Mouse (Mus musculus) cerebellum, adult 2 months (tissue): ENCODE results near the gene Acsl3. TPM values are rescaled to one million over a fixed set of nuclear protein-coding genes. Genes with fewer than 3 reads are reported as not detected.
A peak's percentile ranks its signal among the peaks of the same experiment; 100 is the strongest.

Experiments used
- DNase-seq, 2 experiments: peaks; one replicate each; pipeline ENCODE4 v3.0.0; 2021
- H3K27ac ChIP-seq: fragments of 200-500 bp; 2 replicates; pipeline ENCODE4 v1.5.1; 2012; ENCODE audit warnings: low read length, control low read depth, inconsistent platforms; ENCODE audit not compliant: insufficient read depth
- H3K27me3 ChIP-seq: fragments of 200-500 bp; 2 replicates; pipeline ENCODE4 v1.6.1; 2012; ENCODE audit warnings: inconsistent platforms, mild to moderate bottlenecking, low read length, moderate library complexity; ENCODE audit not compliant: control insufficient read depth, insufficient read depth
- H3K4me1 ChIP-seq: fragments of 200-500 bp; 2 replicates; pipeline ENCODE4 v1.6.1; 2011; ENCODE audit warnings: low read length; ENCODE audit not compliant: control insufficient read depth, insufficient read depth
- H3K4me3 ChIP-seq: fragments of 200-500 bp; replicated peaks from 2 replicates; pipeline ENCODE3; 2011; ENCODE audit warnings: mild to moderate bottlenecking, low read depth, low read length, control low read depth; ENCODE audit not compliant: insufficient read depth
- CTCF ChIP-seq: fragments of 200-500 bp; IDR thresholded peaks from 2 replicates; pipeline ENCODE4 v1.5.1; 2011; ENCODE audit warnings: low read depth, mild to moderate bottlenecking, control low read depth, low read length, moderate library complexity, borderline replicate concordance; ENCODE audit not compliant: insufficient read depth
- POLR2A ChIP-seq: fragments of 200-500 bp; IDR thresholded peaks from 2 replicates; pipeline ENCODE4 v1.6.1; 2011; ENCODE audit warnings: low read length, control low read depth, borderline replicate concordance; ENCODE audit not compliant: insufficient read depth
- WGBS: fragments of 180-500 bp; shearing (Covaris S2); methylation state at CpG from one replicate; pipeline ENCODE4 v1.1.7; 2018; 5-methylcytosine and 5-hydroxymethylcytosine counted together
- polyA plus RNA-seq: library from polyadenylated mRNA; depleted of rRNA; stranded (reverse); fragments of >200 nt; gene quantifications from 2 replicates; pipeline ENCODE4 v1.2.3, GENCODE M21; 2012

Acsl3 gene
- polyA plus RNA-seq, 1 experiment, result 91.8 TPM

- H3K4me1 ChIP-seq, result no peaks in the 10 kb centered on the region
- no peaks in the 10 kb centered on the region for H3K27me3 ChIP-seq
- DNase-seq, result no peak
- no peak overlapping the region for H3K27ac ChIP-seq
- H3K4me3 ChIP-seq, result no peak overlapping the region
- WGBS, result 88% methylated on average over 9 of the region's 9 CpGs
- TF ChIP-seq POLR2A (no peak), CTCF (no peak)
Measured at GRCm38 (mm10) chr1:78694503-78695258, 37.1 kb downstream of the Acsl3 start.

- WGBS, result 86% methylated on average over 2 of the region's 2 CpGs
- no peaks in the 10 kb centered on the region for H3K27me3 ChIP-seq
- no peak for TF ChIP-seq CTCF
- TF ChIP-seq POLR2A, result no peak
Measured at GRCm38 (mm10) chr1:78696305-78696704, 38.7 kb downstream of the Acsl3 start.

GRCm38 (mm10) chr1:78696903-78697302 is 39.3 kb downstream of the Acsl3 start:
- TF ChIP-seq POLR2A (no peak), CTCF (no peak)
- Histone ChIP-seq H3K27me3 (no peaks in the 10 kb centered on the region), H3K4me3 (no peak overlapping the region), H3K4me1 (no peaks in the 10 kb centered on the region), H3K27ac (no peak overlapping the region)
- WGBS, result 90% methylated on average over 5 of the region's 5 CpGs
- DNase-seq, result no peak

More at GRCm38 (mm10) chr1:78696305-78696704, 38.7 kb downstream of the Acsl3 start:
- Histone ChIP-seq H3K27ac (no peak overlapping the region), H3K4me1 (no peaks in the 10 kb centered on the region), H3K4me3 (no peak overlapping the region)
- no peak for DNase-seq

GRCm38 (mm10) chr1:78698138-78698537 is 40.5 kb downstream of the Acsl3 start:
- no peak overlapping the region for H3K4me3 ChIP-seq
- WGBS, result 40% methylated on average over 6 of the region's 6 CpGs
- H3K27ac ChIP-seq, result no peak overlapping the region
- no peaks in the 10 kb centered on the region for H3K27me3 ChIP-seq
- no peak for DNase-seq
- H3K4me1 ChIP-seq, result no peaks in the 10 kb centered on the region
- no peak for TF ChIP-seq POLR2A
- TF ChIP-seq CTCF, result no peak

GRCm38 (mm10) chr1:78701740-78702139 is 44.1 kb downstream of the Acsl3 start:
- 48% methylated on average over 3 of the region's 3 CpGs for WGBS
- Histone ChIP-seq H3K4me1 (no peaks in the 10 kb centered on the region), H3K27ac (no peak overlapping the region), H3K4me3 (no peak overlapping the region), H3K27me3 (no peaks in the 10 kb centered on the region)
- TF ChIP-seq CTCF (no peak), POLR2A (no peak)
- no peak for DNase-seq

- peak in 1 of 2 experiments; percentile 10 for DNase-seq
- WGBS, result 66% methylated on average over 14 of the region's 14 CpGs
- Histone ChIP-seq H3K4me3 (no peak overlapping the region), H3K4me1 (no peaks in the 10 kb centered on the region), H3K27me3 (no peaks in the 10 kb centered on the region), H3K27ac (no peak overlapping the region)
- TF ChIP-seq POLR2A (no peak), CTCF (no peak)
Measured at GRCm38 (mm10) chr1:78702282-78702963, 44.8 kb downstream of the Acsl3 start.

- no peak for DNase-seq
- Histone ChIP-seq H3K27ac (no peak overlapping the region), H3K4me3 (no peak overlapping the region), H3K27me3 (no peaks in the 10 kb centered on the region), H3K4me1 (no peaks in the 10 kb centered on the region)
- TF ChIP-seq POLR2A (no peak), CTCF (no peak)
- 100% methylated on average over 2 of the region's 2 CpGs for WGBS
Measured at GRCm38 (mm10) chr1:78702964-78703285, 45.3 kb downstream of the Acsl3 start.

- no peaks in the 10 kb centered on the region for H3K4me1 ChIP-seq
- WGBS, result 81% methylated on average over 10 of the region's 10 CpGs
- TF ChIP-seq CTCF (no peak), POLR2A (no peak)
- no peaks in the 10 kb centered on the region for H3K27me3 ChIP-seq
- no peak for DNase-seq
- no peak overlapping the region for H3K4me3 ChIP-seq
- H3K27ac ChIP-seq, result no peak overlapping the region
Measured at GRCm38 (mm10) chr1:78706338-78706737, 48.7 kb downstream of the Acsl3 start.
